23 mouse cellular contexts compared by ENCODE assay signal in genomic region chr1:164374020-164374419, GRCm38 (mm10).
DNase-seq lines count a peak whose midpoint lies in the region; ATAC-seq and TF ChIP-seq lines count a peak whose summit lies in the region.
"Had no signal": no experiment of that assay in that cellular context is flagged by ENCODE, and none has a peak within 500 bp of the region (broad histone marks: within the 10 kb centered on the region; RNA-seq: fewer than 3 reads in every experiment).

No protein-coding gene starts in this region.

- no peak for TF ChIP-seq POLR2A in ES-Bruce4 (IDR thresholded peaks at IDR 0.05; ENCODE audit: insufficient read depth, low read length)

- H3K27ac ChIP-seq in heart, embryonic 13.5 days (replicated peaks): 0 out of 2 replicates have a peak overlapping the region, but pooled peaks have one; percentile 9
- H3K27ac ChIP-seq in heart, embryonic 12.5 days (ENCODE audit: poor library complexity, severe bottlenecking): no peak overlapping the region; the same call in 1 of the 2 replicates
- peak overlapping the region; percentile 24; the same call in 1 of the 2 replicates for H3K27ac ChIP-seq in left cerebral cortex, adult 2 months
- H3K27ac ChIP-seq in ES-Bruce4 (ENCODE audit: insufficient read depth, low read length): peak overlapping the region; percentile 81
- no peak overlapping the region for H3K27ac ChIP-seq in neural tube, embryonic 14.5 days (ENCODE audit: low read depth, low read length)
- H3K27ac ChIP-seq: embryonic facial prominence, embryonic 15.5 days; forebrain, embryonic 10.5 days; heart, embryonic 15.5 days; hindbrain, embryonic 13.5 days had no signal

- H3K9ac ChIP-seq in heart, embryonic 13.5 days: no peak overlapping the region
- no peak overlapping the region for H3K9ac ChIP-seq in heart, embryonic 12.5 days
- H3K9ac ChIP-seq in ES-Bruce4 (ENCODE audit: low read depth, poor library complexity, severe bottlenecking): 0 out of 2 replicates have a peak overlapping the region, but pooled peaks have one; percentile 70
- H3K9ac ChIP-seq in neural tube, embryonic 14.5 days (replicated peaks; ENCODE audit: low read depth, low read length): no peak overlapping the region
- H3K9ac ChIP-seq: embryonic facial prominence, embryonic 15.5 days; heart, embryonic 15.5 days; hindbrain, embryonic 13.5 days had no signal

- H3K4me2 ChIP-seq in heart, embryonic 13.5 days: no peak overlapping the region
- no peak overlapping the region for H3K4me2 ChIP-seq in heart, embryonic 12.5 days
- H3K4me2 ChIP-seq in neural tube, embryonic 14.5 days (ENCODE audit: low read depth, low read length): no peak overlapping the region
- H3K4me2 ChIP-seq: embryonic facial prominence, embryonic 15.5 days; heart, embryonic 15.5 days; hindbrain, embryonic 13.5 days had no signal

- H3K4me1 ChIP-seq in heart, embryonic 13.5 days: peaks cover 7% of the 10 kb centered on the region; the same call in 1 of the 2 replicates
- H3K4me1 ChIP-seq in heart, embryonic 12.5 days (replicated peaks): 0 out of 2 replicates have a peak, but pooled peaks cover 7% of the 10 kb centered on the region
- no peaks in the 10 kb centered on the region for H3K4me1 ChIP-seq in ES-Bruce4 (ENCODE audit: control insufficient read depth, insufficient read depth, low read length)
- no peaks in the 10 kb centered on the region for H3K4me1 ChIP-seq in neural tube, embryonic 14.5 days (ENCODE audit: control insufficient read depth, insufficient read depth, low read length)
- H3K4me1 ChIP-seq: embryonic facial prominence, embryonic 15.5 days; forebrain, embryonic 10.5 days had no signal

- DNase-seq in left cerebral cortex, adult 2 months (ENCODE audit: extremely low spot score in 1 of 2, low spot score in 2 of 2): no peak
- no peak for DNase-seq in left cerebral cortex, adult 9 months (ENCODE audit: low spot score in 2 of 2)
- no peak for DNase-seq in adrenal gland, adult 2 months
- DNase-seq: adrenal gland, adult 8-10 months; adrenal gland, postnatal 36 days; B cell, adult 2 months; cerebellum, adult 2 months; cerebellum, postnatal 10 days; gastrocnemius, postnatal 36 days; heart, adult 11 months; heart, postnatal 14 days had no signal

- H3K4me3 ChIP-seq in heart, embryonic 13.5 days: no peak overlapping the region
- H3K4me3 ChIP-seq in heart, embryonic 12.5 days: no peak overlapping the region
- no peak overlapping the region for H3K4me3 ChIP-seq in left cerebral cortex, adult 2 months
- H3K4me3 ChIP-seq in ES-Bruce4 (ENCODE audit: low read depth, low read length): no peak overlapping the region
- no peak overlapping the region for H3K4me3 ChIP-seq in neural tube, embryonic 14.5 days (ENCODE audit: low read depth, low read length)
- H3K4me3 ChIP-seq: embryonic facial prominence, embryonic 15.5 days; erythroblast, embryonic 14.5 days; forebrain, embryonic 10.5 days; heart, embryonic 15.5 days; hindbrain, embryonic 13.5 days had no signal

- no peaks in the 10 kb centered on the region for H3K27me3 ChIP-seq in heart, embryonic 13.5 days (replicated peaks)
- H3K27me3 ChIP-seq in heart, embryonic 12.5 days (replicated peaks): no peaks in the 10 kb centered on the region
- H3K27me3 ChIP-seq in ES-Bruce4 (ENCODE audit: control insufficient read depth, insufficient read depth, low read length, poor library complexity, severe bottlenecking): no peaks in the 10 kb centered on the region
- no peaks in the 10 kb centered on the region for H3K27me3 ChIP-seq in neural tube, embryonic 14.5 days (ENCODE audit: control insufficient read depth, insufficient read depth, low read length)
- H3K27me3 ChIP-seq: embryonic facial prominence, embryonic 15.5 days; heart, embryonic 15.5 days; hindbrain, embryonic 13.5 days had no signal

- TF ChIP-seq CTCF in left cerebral cortex, adult 2 months (IDR thresholded peaks at IDR 0.05): no peak
- TF ChIP-seq CTCF in ES-Bruce4 (IDR thresholded peaks at IDR 0.05; ENCODE audit: low read depth, low read length): no peak

- WGBS in heart, embryonic 13.5 days: 75% methylated on average over 7 of the region's 7 CpGs
- WGBS in heart, embryonic 12.5 days: 65% methylated on average over 7 of the region's 7 CpGs
- whole genome bisulfite sequencing in neural tube, embryonic 14.5 days: 43% methylated on average over 7 of the region's 7 CpGs

- peaks cover 6% of the 10 kb centered on the region for H3K36me3 ChIP-seq in heart, embryonic 13.5 days
- peaks cover 5% of the 10 kb centered on the region for H3K36me3 ChIP-seq in heart, embryonic 12.5 days
- H3K36me3 ChIP-seq in ES-Bruce4 (ENCODE audit: control insufficient read depth, insufficient read depth, low read length, poor library complexity, severe bottlenecking): 0 out of 2 replicates have a peak, but pooled peaks cover 4% of the 10 kb centered on the region
- H3K36me3 ChIP-seq in neural tube, embryonic 14.5 days (ENCODE audit: control insufficient read depth, insufficient read depth, low read length): no peaks in the 10 kb centered on the region
- H3K36me3 ChIP-seq: embryonic facial prominence, embryonic 15.5 days had no signal

- ATAC-seq in heart, embryonic 13.5 days (ENCODE audit: extremely low read depth, insufficient number of reproducible peaks, low FRiP score, low TSS enrichment): no peak
- no peak for ATAC-seq in heart, embryonic 12.5 days (ENCODE audit: insufficient number of reproducible peaks, low FRiP score)
- peak; percentile 62; the same call in 1 of the 2 replicates for ATAC-seq in neural tube, embryonic 14.5 days (ENCODE audit: low read depth)
- ATAC-seq: activated CD4-positive, CD25-positive, alpha-beta regulatory T cell, adult 4 months; CD4-positive, CD25-positive, alpha-beta regulatory T cell, adult 4 months; forebrain, embryonic 14.5 days had no signal

- no peak for TF ChIP-seq EP300 in ES-Bruce4 (IDR thresholded peaks at IDR 0.05; ENCODE audit: insufficient read depth, low read depth, low read length)

- no peaks in the 10 kb centered on the region for H3K9me3 ChIP-seq in heart, embryonic 13.5 days
- no peaks in the 10 kb centered on the region; the same call in 1 of the 2 replicates for H3K9me3 ChIP-seq in heart, embryonic 12.5 days (replicated peaks)
- H3K9me3 ChIP-seq in ES-Bruce4 (replicated peaks; ENCODE audit: control insufficient read depth, insufficient read depth, low read length, poor library complexity, severe bottlenecking): 0 out of 2 replicates have a peak, but pooled peaks cover 5% of the 10 kb centered on the region
- H3K9me3 ChIP-seq in neural tube, embryonic 14.5 days (ENCODE audit: control insufficient read depth, low read length): no peaks in the 10 kb centered on the region
- H3K9me3 ChIP-seq: embryonic facial prominence, embryonic 15.5 days; forebrain, embryonic 10.5 days; heart, embryonic 15.5 days had no signal

- intact Hi-C loops in left cerebral cortex, adult 2 months (cut with DNase I): no loop called here

Comparison
In these comparisons a context has a peak if more than half of its experiments do, and no peak if none do; other contexts are left out.
1. H3K27ac ChIP-seq: peak in heart, embryonic 13.5 days (single experiment), left cerebral cortex, adult 2 months (single experiment) and ES-Bruce4 (single experiment); none in heart, embryonic 12.5 days (single experiment) and neural tube, embryonic 14.5 days (single experiment).